Mouse (Mus musculus): ENCODE data around the gene Rtn2. TPM values are rescaled to one million over a fixed set of nuclear protein-coding genes. Genes with fewer than 3 reads are reported as not detected.
A peak's percentile ranks its signal among the peaks of the same experiment; 100 is the strongest.

Rtn2 gene
- polyA plus RNA-seq, 1 experiment from 2014 or later = 111 TPM

- Histone ChIP-seq H3K9me3 (replicated peaks; ENCODE audit: control insufficient read depth, low read length, poor library complexity, severe bottlenecking) (no peaks in the 10 kb centered on the region), H3K4me2 (ENCODE audit: low read length) (no peak overlapping the region), H3K4me1 (ENCODE audit: control insufficient read depth, insufficient read depth, low read length) (no peaks in the 10 kb centered on the region), H3K36me3 (ENCODE audit: control insufficient read depth, insufficient read depth, low read length) (peaks cover 41% of the 10 kb centered on the region), H3K9ac (ENCODE audit: low read depth, low read length) (no peak overlapping the region), H3K27ac (ENCODE audit: low read length) (no peak overlapping the region), H3K4me3 (ENCODE audit: low read depth, low read length) (no peak overlapping the region), H3K27me3 (ENCODE audit: control insufficient read depth, insufficient read depth, low read depth, low read length) (no peaks in the 10 kb centered on the region)
- WGBS = 85% methylated on average over 3 of the region's 3 CpGs
- no peak for ATAC-seq
Measured at GRCm38 (mm10) chr7:19258336-19258735, 24.1 kb upstream of the Rtn2 start.

GRCm38 (mm10) chr7:19265147-19265546 is 17.3 kb upstream of the Rtn2 start:
- 92% methylated on average over 7 of the region's 7 CpGs for WGBS
- Histone ChIP-seq H3K36me3 (ENCODE audit: control insufficient read depth, insufficient read depth, low read length) (peaks cover 19% of the 10 kb centered on the region), H3K9me3 (replicated peaks; ENCODE audit: control insufficient read depth, low read length, poor library complexity, severe bottlenecking) (no peaks in the 10 kb centered on the region), H3K9ac (ENCODE audit: low read depth, low read length) (0 out of 2 replicates have a peak overlapping the region, but pooled peaks have one; percentile 8), H3K4me2 (ENCODE audit: low read length) (no peak overlapping the region), H3K27me3 (ENCODE audit: control insufficient read depth, insufficient read depth, low read depth, low read length) (no peaks in the 10 kb centered on the region), H3K4me1 (ENCODE audit: control insufficient read depth, insufficient read depth, low read length) (peaks cover 10% of the 10 kb centered on the region), H3K27ac (ENCODE audit: low read length) (no peak overlapping the region), H3K4me3 (ENCODE audit: low read depth, low read length) (no peak overlapping the region)
- ATAC-seq = no peak

GRCm38 (mm10) chr7:19265928-19266822 is 16.2 kb upstream of the Rtn2 start:
- no peaks in the 10 kb centered on the region for H3K9me3 ChIP-seq (replicated peaks; ENCODE audit: control insufficient read depth, low read length, poor library complexity, severe bottlenecking)

GRCm38 (mm10) chr7:19267051-19267450 is 15.4 kb upstream of the Rtn2 start:
- Histone ChIP-seq H3K9ac (ENCODE audit: low read depth, low read length) (no peak overlapping the region), H3K9me3 (replicated peaks; ENCODE audit: control insufficient read depth, low read length, poor library complexity, severe bottlenecking) (no peaks in the 10 kb centered on the region), H3K4me2 (ENCODE audit: low read length) (no peak overlapping the region), H3K27ac (ENCODE audit: low read length) (no peak overlapping the region), H3K4me3 (ENCODE audit: low read depth, low read length) (no peak overlapping the region), H3K36me3 (ENCODE audit: control insufficient read depth, insufficient read depth, low read length) (peaks cover 11% of the 10 kb centered on the region; the same call in 1 of the 2 replicates), H3K27me3 (ENCODE audit: control insufficient read depth, insufficient read depth, low read depth, low read length) (no peaks in the 10 kb centered on the region), H3K4me1 (ENCODE audit: control insufficient read depth, insufficient read depth, low read length) (peaks cover 18% of the 10 kb centered on the region)
- 74% methylated on average over 10 of the region's 10 CpGs for WGBS
- ATAC-seq = no peak

More at GRCm38 (mm10) chr7:19265928-19266822, 16.2 kb upstream of the Rtn2 start:
- Histone ChIP-seq H3K4me2 (ENCODE audit: low read length) (no peak overlapping the region), H3K36me3 (ENCODE audit: control insufficient read depth, insufficient read depth, low read length) (peaks cover 11% of the 10 kb centered on the region; the same call in 1 of the 2 replicates), H3K27ac (ENCODE audit: low read length) (no peak overlapping the region), H3K27me3 (ENCODE audit: control insufficient read depth, insufficient read depth, low read depth, low read length) (no peaks in the 10 kb centered on the region), H3K4me3 (ENCODE audit: low read depth, low read length) (no peak overlapping the region), H3K9ac (ENCODE audit: low read depth, low read length) (no peak overlapping the region; the same call in 1 of the 2 replicates), H3K4me1 (ENCODE audit: control insufficient read depth, insufficient read depth, low read length) (peaks cover 18% of the 10 kb centered on the region)
- ATAC-seq = no peak
- WGBS = 91% methylated on average over 10 of the region's 10 CpGs

- Histone ChIP-seq H3K4me1 (ENCODE audit: control insufficient read depth, insufficient read depth, low read length) (peaks cover 18% of the 10 kb centered on the region), H3K9ac (ENCODE audit: low read depth, low read length) (peak overlapping the region; percentile 89), H3K36me3 (ENCODE audit: control insufficient read depth, insufficient read depth, low read length) (peaks cover 2% of the 10 kb centered on the region; the same call in 1 of the 2 replicates), H3K4me2 (ENCODE audit: low read length) (peak overlapping the region; percentile 72), H3K4me3 (ENCODE audit: low read depth, low read length) (peak overlapping the region; percentile 96), H3K27ac (ENCODE audit: low read length) (peak overlapping the region; percentile 43; the same call in 1 of the 2 replicates), H3K27me3 (ENCODE audit: control insufficient read depth, insufficient read depth, low read depth, low read length) (no peaks in the 10 kb centered on the region), H3K9me3 (replicated peaks; ENCODE audit: control insufficient read depth, low read length, poor library complexity, severe bottlenecking) (no peaks in the 10 kb centered on the region)
- WGBS = 57% methylated on average over 10 of the region's 10 CpGs
- ATAC-seq = no peak
Measured at GRCm38 (mm10) chr7:19268993-19269681, 13.3 kb upstream of the Rtn2 start.

- WGBS = 4% methylated on average over 17 of the region's 19 CpGs
- Histone ChIP-seq H3K27me3 (ENCODE audit: control insufficient read depth, insufficient read depth, low read depth, low read length) (no peaks in the 10 kb centered on the region), H3K4me3 (ENCODE audit: low read depth, low read length) (peak overlapping the region; percentile 96), H3K36me3 (ENCODE audit: control insufficient read depth, insufficient read depth, low read length) (no peaks in the 10 kb centered on the region), H3K4me2 (ENCODE audit: low read length) (peak overlapping the region; percentile 72), H3K4me1 (ENCODE audit: control insufficient read depth, insufficient read depth, low read length) (peaks cover 18% of the 10 kb centered on the region), H3K9ac (ENCODE audit: low read depth, low read length) (peak overlapping the region; percentile 89), H3K9me3 (replicated peaks; ENCODE audit: control insufficient read depth, low read length, poor library complexity, severe bottlenecking) (no peaks in the 10 kb centered on the region), H3K27ac (ENCODE audit: low read length) (peak overlapping the region; percentile 43)
- no peak for ATAC-seq
Measured at GRCm38 (mm10) chr7:19269721-19270441, 12.5 kb upstream of the Rtn2 start.

GRCm38 (mm10) chr7:19270509-19271237 is 11.8 kb upstream of the Rtn2 start:
- WGBS = under 1% methylated on average over 20 of the region's 21 CpGs
- Histone ChIP-seq H3K4me1 (ENCODE audit: control insufficient read depth, insufficient read depth, low read length) (peaks cover 18% of the 10 kb centered on the region), H3K9me3 (replicated peaks; ENCODE audit: control insufficient read depth, low read length, poor library complexity, severe bottlenecking) (no peaks in the 10 kb centered on the region), H3K27ac (ENCODE audit: low read length) (no peak overlapping the region; the same call in none of the 2 replicates), H3K9ac (ENCODE audit: low read depth, low read length) (peak overlapping the region; percentile 89), H3K4me2 (ENCODE audit: low read length) (peak overlapping the region; percentile 72), H3K27me3 (ENCODE audit: control insufficient read depth, insufficient read depth, low read depth, low read length) (no peaks in the 10 kb centered on the region), H3K4me3 (ENCODE audit: low read depth, low read length) (peak overlapping the region; percentile 96), H3K36me3 (ENCODE audit: control insufficient read depth, insufficient read depth, low read length) (no peaks in the 10 kb centered on the region)
- ATAC-seq = no peak
